15 mouse cellular contexts compared by ENCODE assay signal in the genomic region with DNA sequence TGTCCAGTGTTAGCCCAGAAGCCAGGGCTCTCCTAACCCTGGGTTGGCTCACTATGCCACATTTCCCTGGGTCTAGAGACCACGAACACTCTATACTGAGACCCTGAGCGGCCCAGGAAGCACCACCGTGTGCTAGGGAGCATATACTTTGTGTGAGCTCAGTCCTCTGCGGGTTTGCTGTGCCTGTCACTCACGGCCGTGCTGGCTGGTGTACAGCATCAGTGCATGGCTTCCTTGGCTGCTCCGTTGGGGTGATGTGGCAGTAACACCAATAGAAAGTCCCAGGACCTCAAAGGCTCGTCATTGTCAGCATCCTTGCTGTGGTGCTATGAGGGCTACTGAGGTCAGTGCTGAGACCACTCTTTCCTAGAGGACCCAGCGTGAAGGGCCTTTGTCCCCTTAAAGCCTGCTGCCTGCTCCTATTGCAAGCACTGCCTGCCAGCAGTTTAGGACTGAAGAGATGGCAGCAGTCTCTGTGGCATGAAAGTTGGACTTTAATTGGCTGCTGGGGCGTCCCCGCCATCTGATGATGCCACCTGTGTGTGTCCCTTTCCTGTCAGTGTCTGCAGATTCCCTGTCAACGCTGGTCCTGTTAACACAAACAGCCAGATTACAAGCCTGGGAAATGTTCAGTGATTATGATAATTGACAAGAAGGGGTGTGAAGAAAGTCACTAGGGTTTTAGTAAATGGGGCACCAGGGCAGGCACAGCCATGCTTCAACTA. TPM values are rescaled to one million over a fixed set of nuclear protein-coding genes. Genes with fewer than 3 reads are reported as not detected.
A peak's percentile ranks its signal among the peaks of the same experiment; 100 is the strongest.
DNase-seq lines count a peak whose midpoint lies in the region; ATAC-seq lines count a peak whose summit lies in the region.
"Had no signal": no experiment of that assay in that cellular context is flagged by ENCODE, and none has a peak within 500 bp of the region (broad histone marks: within the 10 kb centered on the region; RNA-seq: fewer than 3 reads in every experiment).

No protein-coding gene starts in this region.

- no peaks in the 10 kb centered on the region for H3K27me3 ChIP-seq in heart, embryonic 10.5 days (ENCODE audit: insufficient read depth, poor library complexity, severe bottlenecking)
- H3K27me3 ChIP-seq in kidney, embryonic 16.5 days (ENCODE audit: insufficient read depth, low read length) = no peaks in the 10 kb centered on the region
- no peaks in the 10 kb centered on the region for H3K27me3 ChIP-seq in forebrain, embryonic 13.5 days
- no peaks in the 10 kb centered on the region for H3K27me3 ChIP-seq in stomach, embryonic 14.5 days (ENCODE audit: control insufficient read depth, insufficient read depth, low read length)
- H3K27me3 ChIP-seq: CH12.LX; limb, embryonic 15.5 days had no signal

- ATAC-seq in kidney, embryonic 16.5 days (ENCODE audit: low FRiP score, low TSS enrichment) = no peak
- ATAC-seq in forebrain, embryonic 13.5 days = peak; percentile 67
- ATAC-seq in stomach, embryonic 14.5 days (ENCODE audit: insufficient number of reproducible peaks, insufficient read depth, low FRiP score, low read depth) = no peak

- H3K27ac ChIP-seq in heart, embryonic 10.5 days = peak overlapping the region; percentile 91
- peak overlapping the region; percentile 48; the same call in 1 of the 2 replicates for H3K27ac ChIP-seq in kidney, embryonic 16.5 days (ENCODE audit: low read length)
- peak overlapping the region; percentile 81 for H3K27ac ChIP-seq in forebrain, embryonic 13.5 days
- H3K27ac ChIP-seq in stomach, embryonic 14.5 days (ENCODE audit: low read length) = no peak overlapping the region; the same call in 1 of the 2 replicates

- H3K4me3 ChIP-seq in heart, embryonic 10.5 days = no peak overlapping the region
- no peak overlapping the region for H3K4me3 ChIP-seq in kidney, embryonic 16.5 days (ENCODE audit: low read length)
- H3K4me3 ChIP-seq in forebrain, embryonic 13.5 days = no peak overlapping the region
- no peak overlapping the region for H3K4me3 ChIP-seq in stomach, embryonic 14.5 days (ENCODE audit: low read depth, low read length)
- H3K4me3 ChIP-seq: erythroblast, embryonic 14.5 days; limb, embryonic 15.5 days had no signal

- H3K36me3 ChIP-seq in heart, embryonic 10.5 days = no peaks in the 10 kb centered on the region
- no peaks in the 10 kb centered on the region for H3K36me3 ChIP-seq in kidney, embryonic 16.5 days (ENCODE audit: insufficient read depth, low read length)
- peaks cover 4% of the 10 kb centered on the region; the same call in 1 of the 2 replicates for H3K36me3 ChIP-seq in forebrain, embryonic 13.5 days (ENCODE audit: poor library complexity, severe bottlenecking)
- no peaks in the 10 kb centered on the region; the same call in 1 of the 2 replicates for H3K36me3 ChIP-seq in stomach, embryonic 14.5 days (ENCODE audit: control insufficient read depth, insufficient read depth, low read length)

- H3K4me2 ChIP-seq in kidney, embryonic 16.5 days (replicated peaks; ENCODE audit: low read depth, low read length) = no peak overlapping the region
- H3K4me2 ChIP-seq in forebrain, embryonic 13.5 days = no peak overlapping the region
- H3K4me2 ChIP-seq in stomach, embryonic 14.5 days (replicated peaks; ENCODE audit: low read depth, low read length) = no peak overlapping the region
- H3K4me2 ChIP-seq: limb, embryonic 15.5 days had no signal

- H3K9ac ChIP-seq in kidney, embryonic 16.5 days (replicated peaks; ENCODE audit: low read length) = no peak overlapping the region
- no peak overlapping the region for H3K9ac ChIP-seq in forebrain, embryonic 13.5 days
- 0 out of 2 replicates have a peak overlapping the region, but pooled peaks have one; percentile 1 for H3K9ac ChIP-seq in stomach, embryonic 14.5 days (replicated peaks; ENCODE audit: low read depth, low read length)
- H3K9ac ChIP-seq: limb, embryonic 15.5 days had no signal

- no peaks in the 10 kb centered on the region for H3K9me3 ChIP-seq in heart, embryonic 10.5 days
- no peaks in the 10 kb centered on the region for H3K9me3 ChIP-seq in kidney, embryonic 16.5 days (ENCODE audit: low read length)
- H3K9me3 ChIP-seq in forebrain, embryonic 13.5 days (replicated peaks) = no peaks in the 10 kb centered on the region
- H3K9me3 ChIP-seq in stomach, embryonic 14.5 days (ENCODE audit: control insufficient read depth, low read depth, low read length) = no peaks in the 10 kb centered on the region
- H3K9me3 ChIP-seq: limb, embryonic 15.5 days had no signal

- peaks cover 81% of the 10 kb centered on the region for H3K4me1 ChIP-seq in heart, embryonic 10.5 days
- H3K4me1 ChIP-seq in kidney, embryonic 16.5 days (ENCODE audit: insufficient read depth, low read length) = peaks cover 82% of the 10 kb centered on the region
- H3K4me1 ChIP-seq in forebrain, embryonic 13.5 days = peaks cover 85% of the 10 kb centered on the region
- H3K4me1 ChIP-seq in stomach, embryonic 14.5 days (ENCODE audit: control insufficient read depth, insufficient read depth, low read length) = peaks cover 74% of the 10 kb centered on the region

- DNase-seq in heart, embryonic 10.5 days (ENCODE audit: low spot score) = no peak
- no peak for DNase-seq in heart, adult 18-20 months
- no peak for DNase-seq in kidney, adult 11 months
- DNase-seq in adrenal gland, postnatal 36 days = no peak
- DNase-seq in left cerebral cortex, adult 18-20 months (ENCODE audit: low spot score in 2 of 2) = no peak
- DNase-seq: cerebellum, adult 9-11 months; embryo, embryonic 11 days; kidney, adult 8-10 months; lung, adult 18-20 months had no signal

- WGBS in heart, embryonic 10.5 days = 81% methylated on average over 12 of the region's 12 CpGs
- WGBS in kidney, embryonic 16.5 days = 86% methylated on average over 12 of the region's 12 CpGs
- WGBS in forebrain, embryonic 13.5 days = 72% methylated on average over 12 of the region's 12 CpGs
- 93% methylated on average over 12 of the region's 12 CpGs for WGBS in stomach, embryonic 14.5 days

RNA-seq across cellular contexts. Expression of gene Nkd1, which starts 51.2 kb away (rescaled TPM):
- polyA plus RNA-seq in heart, embryonic 10.5 days (2016; fragmentation: Nextera tagmentation; extraction: Ambion mirVana) = 21.9 and 38.0 TPM in 2 replicates
- total RNA-seq in heart, adult 18-20 months (2021) = 1 to 10 TPM; 2.4 to 2.8 TPM
- polyA plus RNA-seq in kidney, embryonic 16.5 days (2015; fragmentation: Nextera tagmentation; extraction: Ambion mirVana) = 66.5 and 66.9 TPM in 2 replicates
- polyA plus RNA-seq in forebrain, embryonic 13.5 days (2015; fragmentation: Nextera tagmentation; extraction: Ambion mirVana) = 44.9 and 47.7 TPM in 2 replicates
- polyA plus RNA-seq in stomach, embryonic 14.5 days (2014; fragmentation: Nextera tagmentation; extraction: Ambion mirVana) = 31.2 and 33.7 TPM in 2 replicates
- total RNA-seq in adrenal gland, postnatal 36 days (2021) = 10 to 100 TPM; 40.8 to 51.1 TPM
- 10 to 100 TPM; 13.0 to 13.8 TPM for total RNA-seq in left cerebral cortex, adult 18-20 months (2021)
- polyA plus RNA-seq: erythroblast, embryonic 14.5 days had no signal
